Comparison of ENCODE assay signal across 8 mouse cellular contexts in the genomic region with DNA sequence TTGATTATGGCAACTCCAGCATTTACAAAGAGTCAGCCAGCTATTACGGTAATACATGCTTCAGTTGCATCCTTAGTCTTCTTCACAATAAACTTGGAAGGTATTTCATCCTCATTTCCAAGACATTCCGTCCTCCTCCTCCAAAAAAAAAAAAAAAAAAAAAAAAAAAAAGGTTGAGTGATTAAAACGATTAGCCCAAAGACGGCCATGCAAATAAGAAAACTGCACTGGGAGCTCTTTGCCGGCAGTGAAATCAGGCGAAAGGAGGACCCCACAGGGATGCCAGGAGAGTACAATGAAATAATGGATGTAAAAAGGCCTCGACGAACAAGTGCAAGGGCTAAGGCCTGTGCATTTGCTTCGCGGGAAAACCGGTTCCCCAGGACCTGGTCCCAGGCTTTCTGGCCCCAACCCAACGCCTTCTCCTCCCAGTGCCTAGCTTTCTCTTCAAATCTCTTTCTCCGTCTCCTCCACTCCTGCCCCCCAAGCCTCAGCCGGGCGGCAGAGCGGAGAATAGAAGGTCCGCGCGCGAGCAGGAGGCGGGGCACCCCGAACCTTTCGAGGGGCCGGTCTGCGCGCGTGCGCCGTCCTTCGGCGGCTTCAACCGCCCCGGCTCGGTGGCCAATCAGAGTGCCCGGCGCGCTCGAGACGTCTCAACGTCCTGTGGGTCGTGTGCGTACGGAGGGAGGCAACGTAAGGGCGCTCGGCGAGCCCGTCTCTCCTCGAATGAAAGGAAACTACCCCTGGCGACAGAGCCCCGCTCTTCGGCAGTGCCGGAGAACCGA. TPM values are rescaled to one million over a fixed set of nuclear protein-coding genes. Genes with fewer than 3 reads are reported as not detected.
DNase-seq lines count a peak whose midpoint lies in the region; ATAC-seq and TF ChIP-seq lines count a peak whose summit lies in the region.

A gene (plus strand): TSS at position 680 of the 785 bp plus-strand sequence.

- no peaks in the 10 kb centered on the region for H3K4me1 ChIP-seq in heart, embryonic 11.5 days (ENCODE audit: control insufficient read depth, insufficient read depth, low read length)
- H3K4me1 ChIP-seq in kidney, postnatal 0 days (replicated peaks; ENCODE audit: insufficient read depth, low read length) = no peaks in the 10 kb centered on the region
- H3K4me1 ChIP-seq in liver, embryonic 11.5 days (replicated peaks; ENCODE audit: control insufficient read depth, insufficient read depth, low read length) = no peaks in the 10 kb centered on the region
- 0 out of 2 replicates have a peak, but pooled peaks cover 2% of the 10 kb centered on the region for H3K4me1 ChIP-seq in stomach, embryonic 14.5 days (ENCODE audit: control insufficient read depth, insufficient read depth, low read length)

- DNase-seq in B cell, adult 2 months = peak; percentile 87
- peak; percentile 97 for DNase-seq in brain, adult 2 months (ENCODE audit: low read depth, low spot score)
- DNase-seq in kidney, postnatal 0 days (ENCODE audit: low spot score) = peak; percentile 93
- peak; percentile 80 for DNase-seq in liver, embryonic 11.5 days (ENCODE audit: low spot score)
- peak; percentile 91 for DNase-seq in naive thymus-derived CD4-positive, alpha-beta T cell, adult 2 months (ENCODE audit: low read depth)

- peak within 1 kb of the TSS; percentile 63 for H3K4me2 ChIP-seq in heart, embryonic 11.5 days
- peak within 1 kb of the TSS; percentile 57 for H3K4me2 ChIP-seq in kidney, postnatal 0 days (ENCODE audit: low read length)
- peak within 1 kb of the TSS; percentile 62 for H3K4me2 ChIP-seq in liver, embryonic 11.5 days
- H3K4me2 ChIP-seq in stomach, embryonic 14.5 days (replicated peaks; ENCODE audit: low read depth, low read length) = peak within 1 kb of the TSS; percentile 34

- H3K27me3 ChIP-seq in heart, embryonic 11.5 days (ENCODE audit: control insufficient read depth, insufficient read depth, low read length) = no peaks in the 10 kb centered on the region
- H3K27me3 ChIP-seq in kidney, postnatal 0 days (ENCODE audit: insufficient read depth, low read length) = no peaks in the 10 kb centered on the region
- H3K27me3 ChIP-seq in liver, embryonic 11.5 days (replicated peaks; ENCODE audit: control insufficient read depth, insufficient read depth, low read length) = no peaks in the 10 kb centered on the region; the same call in 1 of the 2 replicates
- H3K27me3 ChIP-seq in stomach, embryonic 14.5 days (ENCODE audit: control insufficient read depth, insufficient read depth, low read length) = no peaks in the 10 kb centered on the region

- TF ChIP-seq CTCF in kidney, postnatal 0 days (IDR thresholded peaks at IDR 0.05; ENCODE audit: low read depth) = no peak

- H3K4me3 ChIP-seq in heart, embryonic 11.5 days (ENCODE audit: low read depth, low read length) = peak within 1 kb of the TSS; percentile 54
- peak within 1 kb of the TSS; percentile 63 for H3K4me3 ChIP-seq in kidney, postnatal 0 days (replicated peaks; ENCODE audit: low read depth, low read length)
- H3K4me3 ChIP-seq in liver, embryonic 11.5 days (ENCODE audit: low read depth, low read length) = peak within 1 kb of the TSS; percentile 73
- H3K4me3 ChIP-seq in stomach, embryonic 14.5 days (ENCODE audit: low read depth, low read length) = peak within 1 kb of the TSS; percentile 60

- no peaks in the 10 kb centered on the region for H3K36me3 ChIP-seq in heart, embryonic 11.5 days (ENCODE audit: control insufficient read depth, insufficient read depth, low read length)
- no peaks in the 10 kb centered on the region for H3K36me3 ChIP-seq in kidney, postnatal 0 days (ENCODE audit: insufficient read depth, low read length)
- H3K36me3 ChIP-seq in liver, embryonic 11.5 days (ENCODE audit: control insufficient read depth, insufficient read depth, low read length) = no peaks in the 10 kb centered on the region
- H3K36me3 ChIP-seq in stomach, embryonic 14.5 days (ENCODE audit: control insufficient read depth, insufficient read depth, low read length) = no peaks in the 10 kb centered on the region

- H3K27ac ChIP-seq in heart, embryonic 11.5 days (ENCODE audit: low read depth, low read length) = peak within 1 kb of the TSS; percentile 73
- H3K27ac ChIP-seq in kidney, postnatal 0 days = peak within 1 kb of the TSS; percentile 78
- H3K27ac ChIP-seq in liver, embryonic 11.5 days (ENCODE audit: low read depth, low read length) = peak within 1 kb of the TSS; percentile 73
- H3K27ac ChIP-seq in stomach, embryonic 14.5 days (ENCODE audit: low read length) = peak within 1 kb of the TSS; percentile 86

- peak within 1 kb of the TSS; percentile 68 for H3K9ac ChIP-seq in heart, embryonic 11.5 days (ENCODE audit: low read depth, low read length)
- H3K9ac ChIP-seq in kidney, postnatal 0 days (ENCODE audit: low read depth, low read length) = peak within 1 kb of the TSS; percentile 76
- peak within 1 kb of the TSS; percentile 79 for H3K9ac ChIP-seq in liver, embryonic 11.5 days (ENCODE audit: low read depth, low read length)
- H3K9ac ChIP-seq in stomach, embryonic 14.5 days (replicated peaks; ENCODE audit: low read depth, low read length) = peak within 1 kb of the TSS; percentile 61

- ATAC-seq in erythroblast, adult 5-6 weeks (replicated peaks; ENCODE audit: low FRiP score, poor library complexity, severe bottlenecking) = peak; percentile 100
- peak; percentile 96 for ATAC-seq in heart, embryonic 11.5 days (replicated peaks; ENCODE audit: insufficient number of reproducible peaks, low FRiP score, low TSS enrichment)
- ATAC-seq in kidney, postnatal 0 days (replicated peaks; ENCODE audit: low FRiP score, low read depth) = peak; percentile 99
- ATAC-seq in liver, embryonic 11.5 days (replicated peaks; ENCODE audit: low FRiP score) = peak; percentile 100
- peak; percentile 99 for ATAC-seq in stomach, embryonic 14.5 days (ENCODE audit: insufficient number of reproducible peaks, insufficient read depth, low FRiP score, low read depth)

- 20% methylated on average over 52 of the region's 54 CpGs for WGBS in heart, embryonic 11.5 days (ENCODE audit: insufficient replicate concordance)
- WGBS in kidney, postnatal 0 days = 34% methylated on average over 54 of the region's 54 CpGs
- WGBS in liver, embryonic 11.5 days = 20% methylated on average over 50 of the region's 54 CpGs
- WGBS in stomach, embryonic 14.5 days = 26% methylated on average over 52 of the region's 54 CpGs

- H3K9me3 ChIP-seq in heart, embryonic 11.5 days (replicated peaks; ENCODE audit: control insufficient read depth, low read length) = no peaks in the 10 kb centered on the region
- H3K9me3 ChIP-seq in kidney, postnatal 0 days (replicated peaks; ENCODE audit: low read length) = no peaks in the 10 kb centered on the region
- H3K9me3 ChIP-seq in liver, embryonic 11.5 days (ENCODE audit: control insufficient read depth, low read length) = no peaks in the 10 kb centered on the region
- no peaks in the 10 kb centered on the region for H3K9me3 ChIP-seq in stomach, embryonic 14.5 days (ENCODE audit: control insufficient read depth, low read depth, low read length)

RNA-seq across cellular contexts. Expression of the gene that starts here (rescaled TPM):
- 10.9 and 17.9 TPM in 2 replicates for total RNA-seq in erythroblast, adult 5-6 weeks (2015; ENCODE audit: low replicate concordance)
- total RNA-seq in erythroblast, adult 5-6 weeks (2017; ENCODE audit: low replicate concordance) = 6.3 and 7.5 TPM in 2 replicates
- polyA plus RNA-seq in heart, embryonic 11.5 days (2014; fragmentation: Nextera tagmentation; extraction: Ambion mirVana) = 28.3 and 31.3 TPM in 2 replicates
- polyA plus RNA-seq in kidney, postnatal 0 days (2015; fragmentation: Nextera tagmentation; extraction: Ambion mirVana) = 23.4 and 25.0 TPM in 2 replicates
- polyA plus RNA-seq in liver, embryonic 11.5 days (2014; fragmentation: Nextera tagmentation; extraction: Ambion mirVana) = 29.7 and 35.0 TPM in 2 replicates
- 42.6 and 42.7 TPM in 2 replicates for polyA plus RNA-seq in stomach, embryonic 14.5 days (2014; fragmentation: Nextera tagmentation; extraction: Ambion mirVana)

Comparison
In these comparisons a context has a peak if more than half of its experiments do, and no peak if none do; other contexts are left out.
1. Peak in every context shown above with its lines: DNase-seq, ATAC-seq, H3K4me3 ChIP-seq and H3K27ac ChIP-seq.